Mouse (Mus musculus) myocyte (in vitro differentiated cells): ENCODE measurements around the gene Tceanc.

Source experiments
- CEBPB ChIP-seq: IDR thresholded peaks from 2 replicates; pipeline ENCODE4 v1.6.1; 2011; ENCODE audit warnings: mild to moderate bottlenecking, moderate library complexity; ENCODE audit not compliant: poor library complexity, insufficient read depth, severe bottlenecking
- E2F4 ChIP-seq: IDR thresholded peaks from one replicate; pipeline ENCODE4 v1.6.1; 2011; ENCODE audit warnings: mild to moderate bottlenecking, control low read depth, moderate library complexity; ENCODE audit not compliant: insufficient read depth
- MAX ChIP-seq: IDR thresholded peaks from one replicate; pipeline ENCODE4 v1.6.1; 2011; ENCODE audit warnings: low read depth, mild to moderate bottlenecking, control low read depth
- MYOD1 ChIP-seq, 3 experiments: IDR thresholded peaks; one replicate each; pipeline ENCODE4 v1.6.1; 2011; ENCODE audit warnings: control low read depth in 2 of 3, low read depth in 2 of 3, mild to moderate bottlenecking in 2 of 3, moderate library complexity in 1 of 3; ENCODE audit not compliant: insufficient read length in 2 of 3, control insufficient read depth in 1 of 3
- MYOG ChIP-seq, 3 experiments: IDR thresholded peaks; one replicate each; pipeline ENCODE4 v1.6.1; 2011; ENCODE audit warnings: control low read depth in 2 of 3, low read depth in 2 of 3, mild to moderate bottlenecking in 2 of 3; ENCODE audit not compliant: insufficient read length in 2 of 3, control insufficient read depth in 1 of 3, insufficient read depth in 1 of 3
- POLR2A ChIP-seq: IDR thresholded peaks from one replicate; pipeline ENCODE4 v1.6.1; 2011; ENCODE audit warnings: low read depth, mild to moderate bottlenecking, control low read depth, moderate library complexity; ENCODE audit not compliant: insufficient read length
- POLR2AphosphoS2 ChIP-seq: IDR thresholded peaks from one replicate; pipeline ENCODE4 v1.6.1; 2011; ENCODE audit warnings: low read depth, control low read depth; ENCODE audit not compliant: insufficient read length
- REST ChIP-seq: IDR thresholded peaks from one replicate; pipeline ENCODE4 v1.6.1; 2011; ENCODE audit warnings: mild to moderate bottlenecking, control low read depth, moderate library complexity; ENCODE audit not compliant: insufficient read depth, insufficient read length
- SRF ChIP-seq: IDR thresholded peaks from one replicate; pipeline ENCODE4 v1.6.1; 2011; ENCODE audit warnings: low read depth; ENCODE audit not compliant: control insufficient read depth, insufficient read length
- TCF12 ChIP-seq: IDR thresholded peaks from one replicate; pipeline ENCODE4 v1.6.1; 2011; ENCODE audit warnings: mild to moderate bottlenecking, control low read depth; ENCODE audit not compliant: poor library complexity, insufficient read depth, severe bottlenecking
- USF1 ChIP-seq: IDR thresholded peaks from one replicate; pipeline ENCODE4 v1.6.1; 2011; ENCODE audit warnings: low read depth, mild to moderate bottlenecking, control low read depth, moderate library complexity

DNA sequence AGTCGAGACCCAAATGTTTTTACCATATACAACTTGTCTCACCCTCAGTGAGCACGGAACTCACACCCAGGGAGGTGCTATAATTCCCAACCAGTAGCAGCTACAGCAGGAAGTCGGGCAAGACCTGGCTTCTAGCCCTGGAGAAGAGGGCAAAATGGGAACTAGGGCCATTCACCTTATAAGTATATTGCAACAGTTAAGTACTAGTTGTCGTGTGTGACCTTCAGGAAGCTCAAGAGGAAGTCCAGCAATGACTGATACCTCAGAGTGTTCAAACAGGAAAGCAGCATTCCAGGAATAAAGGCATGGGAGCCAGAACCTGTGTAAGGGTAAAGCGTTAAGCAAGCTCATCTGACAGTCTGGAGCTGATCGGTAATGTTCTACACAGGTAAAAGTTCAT is 64.8 kb downstream of the Tceanc start:
- TF ChIP-seq POLR2A (no peak), MYOG (IDR thresholded peaks at IDR 0.05; ENCODE audit: control insufficient read depth in 1 of 3, insufficient read depth in 1 of 3, insufficient read length in 2 of 3, low read depth in 2 of 3) (no peak), MAX (no peak), CEBPB (no peak), TCF12 (no peak), MYOD1 (IDR thresholded peaks at IDR 0.05; ENCODE audit: control insufficient read depth in 1 of 3, insufficient read length in 2 of 3, low read depth in 2 of 3) (no peak), POLR2AphosphoS2 (no peak), USF1 (no peak), SRF (no peak), REST (no peak), E2F4 (no peak)
